Mouse (Mus musculus) urinary bladder, postnatal 14 days (tissue): ENCODE measurements around the gene Taf3.

ENCODE experiments used
- DNase-seq: peaks from one replicate; pipeline ENCODE4 v3.0.0; 2021; ENCODE audit warnings: low spot score

The Taf3 gene

DNA sequence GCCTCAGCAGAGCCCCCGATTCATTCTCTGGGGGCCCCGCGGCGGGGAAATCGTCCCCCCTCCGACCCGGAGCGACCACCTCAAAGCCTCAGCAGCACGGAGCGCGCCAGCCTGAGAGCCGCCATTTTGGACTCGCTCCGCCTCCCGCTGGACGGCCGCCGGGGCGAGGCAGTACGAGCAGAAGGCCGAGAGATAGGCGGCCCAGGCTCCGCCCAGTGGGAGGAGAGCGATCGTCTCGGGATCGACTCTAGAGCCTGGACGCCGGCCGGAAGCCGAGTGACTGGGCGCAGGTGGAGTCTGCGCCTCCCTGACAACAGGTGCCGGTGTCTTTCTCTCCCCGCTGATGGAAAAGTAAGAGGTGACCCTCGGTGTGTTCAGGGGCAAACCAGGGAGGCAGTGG, at the start of gene Taf3:
Taf3 (minus strand) TSS at position 136 of the 400 bp plus-strand sequence.
- DNase-seq = peak; percentile 95

DNA sequence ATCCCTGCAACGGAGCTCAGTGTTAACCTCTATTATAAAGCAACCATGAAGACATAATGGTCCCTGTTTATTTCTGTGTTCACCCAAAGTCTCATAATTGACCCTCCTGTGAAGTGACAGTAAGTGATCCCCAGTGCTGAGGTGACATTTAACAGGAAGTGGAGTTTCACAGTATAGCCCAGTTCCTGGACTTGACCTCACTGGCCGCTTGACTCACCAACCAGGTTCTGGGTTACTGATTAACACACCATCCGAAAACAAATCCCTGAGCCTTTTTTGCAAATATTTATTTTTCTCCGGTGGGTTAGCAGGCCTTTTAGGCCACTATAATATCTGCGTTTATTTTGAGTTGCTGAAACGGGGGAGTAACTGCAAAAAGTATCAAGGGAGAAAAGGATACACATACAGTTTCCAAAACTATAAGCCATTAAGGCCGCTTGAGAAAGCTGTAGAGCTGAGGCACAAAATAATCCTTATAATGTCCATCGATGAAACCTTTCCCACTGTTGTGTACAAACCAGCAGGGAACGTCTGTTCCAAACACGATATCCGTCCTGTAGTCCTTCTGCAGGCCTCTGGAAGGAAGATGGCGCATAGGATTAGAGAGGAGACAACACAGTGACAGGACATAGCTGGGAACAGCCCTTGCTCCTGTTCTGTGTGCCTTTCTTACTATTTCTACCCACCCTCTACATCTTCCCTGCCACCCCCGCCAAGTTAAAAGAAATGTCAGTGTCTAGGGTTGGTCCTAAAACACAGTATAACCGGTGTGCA, 46.1 kb upstream of the Taf3 start:
- peak; percentile 18 for DNase-seq

DNA sequence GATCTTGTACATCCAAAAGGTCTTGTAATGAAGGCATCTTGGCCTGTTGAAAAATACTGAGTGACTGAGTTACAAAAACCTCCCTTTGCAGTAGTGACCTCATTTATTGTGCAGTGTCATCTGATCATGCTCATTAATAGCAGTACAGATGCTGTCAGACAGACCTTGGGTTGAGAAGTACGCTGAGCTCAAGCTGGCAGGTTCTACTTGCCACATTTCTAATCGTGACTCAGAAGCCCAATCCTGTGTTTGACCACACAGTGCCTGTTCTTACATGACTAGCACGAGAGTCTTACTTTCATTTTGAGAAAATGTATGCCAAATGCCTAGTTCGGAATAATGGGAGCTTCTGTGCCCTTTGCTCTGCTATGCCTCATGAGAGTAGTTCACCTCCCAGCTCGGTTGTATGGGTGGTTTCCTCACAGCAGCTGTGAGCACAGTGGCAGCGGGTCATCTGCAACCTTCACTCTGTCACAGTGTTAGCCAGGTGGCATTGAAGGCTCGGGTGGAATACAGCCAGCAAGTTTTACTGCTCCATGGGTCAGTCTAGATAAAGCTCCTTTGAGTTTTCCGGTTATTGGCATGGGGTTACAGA, 39.0 kb upstream of the Taf3 start:
- no peak for DNase-seq

DNA sequence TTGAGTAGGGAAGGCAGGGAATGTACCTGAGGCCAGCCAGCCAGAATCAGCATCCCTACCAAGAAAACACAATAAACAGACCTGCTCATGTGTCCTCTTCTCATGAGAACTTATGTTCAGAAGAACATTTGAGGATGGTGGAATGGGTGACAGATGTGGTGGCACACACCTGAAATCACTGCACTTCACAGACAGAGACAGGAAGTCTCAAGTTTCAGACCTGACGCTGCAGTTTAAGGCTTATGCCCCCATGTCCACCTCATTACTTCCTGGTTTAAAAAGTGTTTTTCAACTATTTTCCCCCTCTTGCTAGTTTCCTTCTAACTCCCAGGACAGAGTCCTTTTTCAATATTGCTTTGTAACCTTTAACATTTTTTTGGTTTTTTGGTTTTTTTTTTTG, 34.3 kb upstream of the Taf3 start:
- DNase-seq = no peak

DNA sequence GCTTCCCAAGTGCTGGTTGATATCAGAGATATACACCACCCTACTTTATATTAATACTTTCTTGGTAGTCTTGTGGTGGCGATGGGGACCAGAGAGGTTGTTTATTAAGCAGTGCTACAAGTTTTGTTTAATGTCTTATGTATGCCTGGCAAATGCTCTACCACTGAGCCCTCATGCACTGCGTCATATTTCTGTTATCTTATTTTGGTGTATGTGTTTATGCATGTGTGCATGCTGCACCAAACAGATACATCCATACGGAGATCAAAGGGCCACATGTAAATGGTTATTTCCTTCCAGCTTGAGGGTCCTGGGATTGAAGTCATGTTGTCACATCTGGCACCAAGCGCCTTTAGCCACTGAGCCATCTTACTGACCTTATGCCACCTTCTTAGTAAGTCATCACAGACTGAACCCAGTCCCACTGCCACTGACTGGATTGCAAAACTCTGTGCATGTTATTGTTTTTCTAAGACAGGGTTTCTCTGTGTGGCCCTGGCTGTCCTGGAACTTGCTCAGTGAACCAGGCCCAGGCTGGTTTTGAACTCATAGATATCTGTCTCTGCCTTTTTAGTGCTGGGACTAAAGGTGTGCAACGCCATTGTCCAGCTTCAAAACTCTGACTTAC, 33.2 kb upstream of the Taf3 start:
- DNase-seq = no peak

DNA sequence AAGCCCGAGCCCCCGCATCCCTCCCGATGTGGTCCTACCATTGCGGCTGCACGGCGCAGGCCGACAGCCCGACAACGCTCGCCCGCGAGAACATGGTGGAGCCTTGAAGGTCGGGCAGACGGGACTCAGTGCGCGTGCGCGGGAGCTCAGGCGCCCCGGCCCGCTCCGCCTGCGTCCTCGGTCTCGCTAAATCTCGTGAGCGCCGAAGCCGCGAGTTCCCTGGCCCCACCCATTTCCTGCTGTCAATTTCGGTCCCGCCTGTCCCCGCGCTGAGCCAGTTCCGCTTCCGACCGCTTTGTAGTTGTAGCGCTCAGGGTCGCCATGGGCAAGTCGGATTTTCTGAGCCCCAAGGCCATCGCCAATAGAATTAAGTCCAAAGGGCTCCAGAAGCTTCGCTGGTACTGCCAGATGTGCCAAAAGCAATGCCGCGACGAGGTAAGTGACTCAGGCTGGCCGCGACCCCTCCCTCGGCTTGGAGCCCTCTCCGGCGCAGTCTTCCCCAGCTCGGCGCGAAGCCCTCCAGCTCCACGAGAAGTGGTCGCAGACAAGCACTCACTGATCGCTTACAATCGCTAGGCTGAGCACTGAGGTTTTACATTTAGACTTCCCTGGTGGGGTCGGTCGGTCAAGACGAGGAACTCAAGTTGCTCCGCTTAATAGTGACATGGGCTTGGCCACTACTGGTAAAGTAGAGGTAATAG, 32.1 kb upstream of the Taf3 start, which contains the start of the genes Atp5c1 and Kin:
Atp5c1 (minus strand) TSS at position 201 of the 701 bp plus-strand sequence.
Kin (plus strand) TSS at position 284 of the 701 bp plus-strand sequence.
- peak; percentile 97 for DNase-seq

DNA sequence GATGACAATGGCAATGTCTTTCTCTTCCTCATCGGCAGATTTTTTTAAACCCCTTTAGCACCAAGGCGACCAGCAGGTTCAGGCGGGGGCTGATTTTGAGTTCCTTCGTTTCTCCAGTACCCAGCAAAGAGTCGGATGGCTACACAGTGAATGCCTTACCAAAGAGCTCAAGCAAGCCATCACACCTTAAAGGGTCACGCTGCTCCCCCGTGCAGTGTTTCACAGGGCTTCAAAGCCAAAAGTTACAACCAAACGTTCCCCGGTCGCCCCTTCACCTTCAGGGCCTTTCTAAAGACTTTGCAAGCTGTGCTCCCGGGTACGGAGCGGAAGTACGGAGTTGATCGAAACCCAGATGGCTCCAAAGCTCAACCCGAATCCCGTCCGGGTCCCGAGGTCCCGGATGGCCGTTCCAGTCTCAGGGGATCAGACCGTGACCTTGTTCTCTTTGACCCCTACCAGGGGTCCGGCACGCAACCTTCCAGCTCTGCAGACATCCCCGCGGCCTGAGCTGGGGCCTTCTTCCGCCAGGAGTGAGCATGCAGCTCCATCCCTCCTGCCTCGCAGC, 31.4 kb upstream of the Taf3 start:
- no peak for DNase-seq

DNA sequence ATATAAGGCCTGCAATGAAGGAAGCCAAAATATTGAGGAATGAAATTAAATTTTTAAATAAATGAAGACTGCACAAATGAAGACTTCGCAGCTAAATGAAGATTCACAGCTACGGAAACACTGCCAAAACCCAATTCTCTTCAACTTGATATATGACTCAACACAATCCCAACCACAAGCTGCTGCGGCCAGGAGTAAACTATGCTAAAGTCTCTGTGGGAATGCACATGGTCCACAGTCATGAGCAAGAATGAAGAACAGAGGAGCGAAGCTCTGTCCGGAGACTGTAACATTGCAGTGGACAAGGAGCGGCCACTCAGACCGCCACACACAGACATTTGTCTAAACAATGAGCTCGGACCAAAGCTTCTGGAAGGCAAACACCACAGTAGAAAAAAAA, 28.3 kb upstream of the Taf3 start:
- DNase-seq = no peak

DNA sequence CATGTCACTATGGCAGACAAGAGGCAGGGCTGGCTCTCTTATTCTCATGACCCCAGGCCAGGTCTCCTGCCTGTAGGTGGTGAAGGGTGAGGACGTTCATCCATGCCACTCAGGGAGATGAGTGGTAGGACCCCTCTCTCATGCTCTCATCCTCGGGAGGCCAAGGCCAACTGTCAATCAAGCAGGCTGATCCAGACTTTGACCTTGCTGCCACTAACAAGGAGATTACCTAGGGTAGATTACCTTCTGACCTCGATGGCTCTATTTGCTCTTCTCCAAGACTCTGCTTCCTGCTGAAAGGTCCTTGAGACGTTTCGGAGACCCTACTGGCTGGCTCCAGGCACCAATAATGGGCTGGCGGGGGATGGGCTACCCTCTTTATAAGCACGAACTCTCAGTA, 26.1 kb upstream of the Taf3 start:
- no peak for DNase-seq

DNA sequence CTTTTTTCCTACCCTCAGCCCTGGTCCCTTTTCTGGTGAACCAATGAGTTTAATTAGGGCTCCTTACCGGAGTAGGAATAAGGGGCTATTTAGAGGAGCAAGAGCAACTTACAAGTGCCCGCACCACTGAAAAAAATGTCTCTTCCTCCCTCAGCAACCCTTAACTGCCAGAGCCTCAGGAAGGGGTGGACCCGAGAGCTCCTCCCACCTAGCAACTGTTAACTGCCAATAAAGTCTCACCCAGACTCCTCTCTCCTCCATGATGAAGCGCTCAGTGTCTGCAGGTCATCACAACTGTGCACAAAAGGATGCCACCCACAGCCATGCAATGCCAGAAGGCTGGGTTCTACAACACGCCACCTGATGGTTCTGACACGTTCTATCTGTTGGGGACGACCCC, 23.4 kb upstream of the Taf3 start:
- DNase-seq = no peak

DNA sequence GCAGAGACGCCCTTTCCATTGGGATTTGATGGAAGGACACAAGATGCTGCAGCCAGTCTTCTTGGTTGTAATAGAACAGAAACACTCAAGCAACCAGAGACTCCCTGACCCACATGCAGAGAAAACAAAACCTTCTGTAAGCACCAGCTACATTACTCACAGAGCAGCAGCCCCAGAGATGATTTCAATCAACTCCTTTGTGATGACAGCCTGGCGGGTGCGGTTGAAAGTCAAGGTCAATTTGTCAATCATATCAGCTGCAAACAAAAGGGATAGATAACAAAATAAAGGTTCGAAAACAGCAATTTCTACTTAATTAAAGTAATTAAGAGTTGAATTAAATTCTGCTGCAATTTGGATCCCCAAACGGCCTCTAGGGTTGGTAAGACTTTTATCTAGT, 10.4 kb upstream of the Taf3 start:
- no peak for DNase-seq

DNA sequence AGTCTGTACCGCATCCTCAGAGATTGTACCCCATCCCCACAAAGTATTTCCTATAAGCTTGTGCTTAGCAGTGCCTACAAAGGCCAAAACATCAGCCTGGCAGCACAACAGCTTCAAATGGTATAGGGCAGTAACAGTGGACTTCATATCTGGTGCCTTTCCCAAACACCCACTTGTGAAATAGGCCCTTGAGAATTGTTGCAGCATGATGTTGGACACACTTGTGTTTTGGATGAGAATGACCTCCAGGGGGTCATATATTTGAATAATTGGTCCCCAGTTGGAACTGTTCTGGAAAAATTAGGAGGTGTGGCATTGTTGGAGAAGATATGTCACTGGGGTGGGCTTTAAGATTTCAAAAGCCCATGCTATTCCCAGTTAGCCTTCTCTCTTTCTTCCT, 3.6 kb upstream of the Taf3 start:
- DNase-seq = no peak

DNA sequence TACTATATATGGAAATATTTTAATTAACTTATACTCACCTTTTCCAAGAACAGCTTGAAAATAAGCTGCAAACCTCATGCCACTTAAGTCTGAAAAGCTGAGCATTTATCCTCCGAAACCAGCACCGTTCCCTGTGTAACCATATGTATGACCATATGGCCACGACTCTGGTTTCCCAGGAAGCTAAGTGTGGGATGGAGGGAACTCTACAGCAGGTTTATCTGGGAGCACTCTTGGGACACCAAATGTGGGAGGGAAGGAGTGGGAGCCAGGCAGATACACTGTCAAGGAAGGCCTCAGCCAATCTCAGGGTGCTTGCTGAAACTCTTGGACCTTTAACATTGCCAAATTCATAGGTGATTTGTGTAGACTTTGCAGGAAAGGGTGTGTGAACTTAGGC, 2.5 kb upstream of the Taf3 start:
- DNase-seq = no peak

DNA sequence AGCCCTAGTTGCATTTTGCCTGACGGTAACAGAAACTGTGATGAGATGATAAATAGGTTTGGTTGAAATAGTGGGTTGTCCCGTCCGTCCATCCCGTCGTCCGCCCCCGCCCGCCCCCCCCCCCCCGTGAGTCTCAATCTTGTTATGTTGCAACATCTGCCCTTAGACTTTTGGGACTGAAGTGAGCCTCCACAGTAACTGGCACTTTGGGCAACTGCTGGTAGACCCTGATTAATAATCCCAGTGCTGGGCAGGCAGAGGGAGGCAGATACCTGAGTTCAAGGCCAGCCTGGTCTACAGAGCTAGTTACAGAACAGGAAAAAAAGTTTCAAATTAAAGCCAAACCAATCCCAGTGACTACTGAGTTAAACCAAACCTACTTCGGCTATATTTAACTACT, 1.1 kb upstream of the Taf3 start:
- DNase-seq = no peak

DNA sequence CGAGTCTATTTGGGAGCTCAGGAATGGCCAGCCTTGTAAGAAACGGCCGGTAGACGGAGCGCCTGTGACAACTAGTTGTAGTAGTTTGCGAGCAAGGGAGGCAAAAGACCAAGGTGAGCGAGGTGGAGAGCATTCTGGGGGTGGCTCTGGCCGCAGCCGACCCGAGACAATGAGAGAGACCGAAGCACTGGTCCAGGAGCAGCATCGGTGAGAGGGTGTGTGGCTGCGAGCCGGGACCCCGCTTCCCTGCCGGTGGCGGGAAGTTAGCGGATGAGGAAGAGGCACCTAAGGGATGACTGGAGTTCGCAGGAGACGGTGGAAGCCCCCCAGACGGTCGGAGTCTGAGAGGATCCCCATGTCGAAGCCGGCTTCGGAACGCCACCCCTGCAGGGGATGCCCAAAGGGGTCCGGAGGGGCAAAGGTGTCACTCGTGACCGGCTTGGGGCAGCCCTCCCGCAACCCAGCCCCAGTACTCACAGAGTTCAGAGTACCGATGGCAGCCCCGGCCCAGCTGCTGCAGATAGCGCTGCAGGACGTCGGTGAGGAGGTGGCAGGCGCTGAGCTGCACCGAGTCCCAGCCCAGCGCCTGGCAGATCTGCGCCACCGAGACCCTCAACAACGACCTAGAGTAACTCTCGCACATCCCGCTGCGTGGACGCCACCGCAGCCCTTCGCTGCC, 499 bp downstream of the Taf3 start:
- DNase-seq = peak; percentile 22

DNA sequence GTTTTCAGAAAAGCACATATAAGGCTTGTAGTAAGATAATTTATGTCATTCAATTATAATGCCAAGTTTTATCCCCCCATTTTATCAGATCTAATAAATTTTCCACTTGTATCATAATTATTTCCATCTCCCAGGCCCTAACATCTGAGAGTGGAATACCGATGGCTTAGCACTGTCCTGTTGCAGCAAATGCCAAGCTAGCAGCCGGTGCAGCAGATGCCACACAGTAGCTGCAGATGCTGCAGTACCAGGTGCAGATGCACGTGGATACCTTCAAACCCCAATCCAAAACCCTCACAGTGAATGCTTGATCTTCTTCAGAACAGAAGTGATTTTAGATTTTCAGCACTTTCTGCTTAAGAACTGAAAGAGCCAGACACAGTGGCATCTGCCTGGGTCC, 13.4 kb downstream of the Taf3 start:
- DNase-seq = no peak

DNA sequence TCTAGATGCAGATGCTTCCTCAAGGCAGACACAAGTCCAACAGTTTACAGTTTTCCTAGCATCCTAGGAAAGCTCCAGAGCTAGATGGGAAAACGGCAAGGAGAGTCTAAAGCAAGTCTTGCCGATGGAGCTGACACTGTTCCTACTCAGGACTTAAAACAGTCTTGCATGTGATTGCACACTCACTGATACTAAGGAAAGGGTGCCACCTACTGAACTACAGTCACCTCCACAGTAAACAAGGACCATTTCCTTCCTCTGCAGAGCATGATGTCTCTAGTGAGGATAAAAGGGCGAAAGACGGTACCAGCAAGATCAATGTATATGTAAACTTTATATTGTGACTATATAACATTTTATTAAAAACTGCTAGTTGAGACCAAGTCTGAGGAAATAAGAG, 14.7 kb downstream of the Taf3 start:
- no peak for DNase-seq

DNA sequence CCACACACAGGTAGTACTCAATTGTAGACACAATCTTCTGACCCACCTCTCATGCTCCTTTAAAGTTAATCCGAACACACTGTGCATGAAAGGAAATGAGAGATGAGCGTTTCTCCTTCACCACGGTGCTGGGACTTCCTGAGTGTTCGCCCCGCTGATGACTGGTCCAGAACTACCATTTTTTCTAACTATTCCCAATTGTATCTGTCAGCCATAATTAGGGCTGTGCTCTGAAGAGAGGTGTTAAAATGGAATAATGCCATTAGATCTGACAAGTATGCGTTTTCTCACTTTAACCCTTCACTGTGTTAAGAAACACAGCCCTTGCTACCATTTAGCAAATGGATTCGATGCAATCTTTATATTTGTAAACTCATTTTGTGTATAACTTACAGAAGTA, 18.6 kb downstream of the Taf3 start:
- no peak for DNase-seq

DNA sequence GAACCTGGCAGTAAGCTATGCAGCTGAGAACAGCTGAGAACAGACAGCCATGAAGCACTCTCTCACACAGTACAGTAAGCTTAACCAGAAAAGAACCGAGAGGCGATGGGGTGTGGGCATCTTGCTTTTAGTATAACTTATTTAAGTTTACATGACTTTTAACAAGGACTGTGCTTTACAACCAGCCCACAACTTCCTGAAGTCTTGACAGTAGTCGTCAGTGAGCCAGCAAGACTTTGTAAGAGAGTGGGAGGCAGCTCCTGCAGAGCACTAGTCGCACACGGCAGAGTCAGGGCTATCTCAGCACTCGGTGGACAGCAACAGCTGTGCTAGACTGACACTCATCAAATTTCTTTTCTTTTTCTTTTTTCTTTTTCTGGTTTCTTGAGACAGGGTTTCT, 24.1 kb downstream of the Taf3 start:
- DNase-seq = no peak

DNA sequence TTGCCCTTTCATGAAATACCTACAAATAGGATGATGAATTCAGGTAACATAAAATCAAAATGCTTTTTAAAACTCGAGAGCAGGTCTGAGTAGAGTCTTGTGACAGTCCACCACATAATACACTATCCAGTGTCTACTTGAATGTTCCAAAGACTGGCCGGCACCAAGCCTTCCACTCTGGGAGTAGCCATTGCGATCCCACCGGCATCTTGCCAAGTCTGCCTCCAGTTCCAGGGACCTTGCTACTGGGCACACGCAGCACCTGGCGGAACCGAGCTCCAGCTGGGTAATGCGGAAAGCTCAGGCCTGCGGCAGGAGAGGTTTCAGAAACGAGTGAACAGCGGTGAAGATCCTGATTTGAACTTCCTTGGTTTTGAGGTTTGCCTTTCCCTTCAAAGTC, 27.1 kb downstream of the Taf3 start:
- DNase-seq = no peak

DNA sequence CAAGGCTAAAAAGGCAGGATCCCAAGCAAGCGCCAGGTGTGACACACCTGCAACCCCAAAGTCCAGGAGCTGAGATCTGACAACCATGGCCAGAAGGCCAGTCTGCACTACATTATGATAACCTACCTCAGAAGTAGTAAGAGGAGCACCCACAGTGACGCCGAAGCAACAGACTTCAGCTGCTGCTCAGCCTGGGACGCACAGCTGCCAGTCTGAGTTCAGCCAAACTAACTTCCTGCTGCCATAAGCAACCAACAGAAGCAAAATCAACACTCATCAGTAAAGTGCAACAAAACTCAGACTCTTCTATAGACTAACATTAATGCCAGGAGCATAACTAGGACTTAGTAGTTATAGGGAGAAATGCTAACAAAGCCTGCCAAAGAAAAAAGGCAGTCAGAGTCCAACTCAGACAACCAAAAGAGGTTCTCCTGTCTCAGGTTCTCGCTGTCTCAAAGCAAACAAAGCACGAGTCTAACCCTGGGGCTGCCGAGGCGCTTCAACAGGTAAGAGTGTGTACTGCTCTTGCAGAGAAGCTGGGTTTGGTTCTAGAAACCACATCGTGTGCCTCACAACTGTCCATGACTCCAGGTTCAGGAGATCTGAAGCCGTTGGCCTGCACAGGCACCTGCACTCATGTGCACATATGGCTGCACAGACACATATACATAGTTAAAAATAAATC, 33.3 kb downstream of the Taf3 start:
- no peak for DNase-seq
